ENCODE assay signal across 8 mouse cellular contexts in the genomic region with DNA sequence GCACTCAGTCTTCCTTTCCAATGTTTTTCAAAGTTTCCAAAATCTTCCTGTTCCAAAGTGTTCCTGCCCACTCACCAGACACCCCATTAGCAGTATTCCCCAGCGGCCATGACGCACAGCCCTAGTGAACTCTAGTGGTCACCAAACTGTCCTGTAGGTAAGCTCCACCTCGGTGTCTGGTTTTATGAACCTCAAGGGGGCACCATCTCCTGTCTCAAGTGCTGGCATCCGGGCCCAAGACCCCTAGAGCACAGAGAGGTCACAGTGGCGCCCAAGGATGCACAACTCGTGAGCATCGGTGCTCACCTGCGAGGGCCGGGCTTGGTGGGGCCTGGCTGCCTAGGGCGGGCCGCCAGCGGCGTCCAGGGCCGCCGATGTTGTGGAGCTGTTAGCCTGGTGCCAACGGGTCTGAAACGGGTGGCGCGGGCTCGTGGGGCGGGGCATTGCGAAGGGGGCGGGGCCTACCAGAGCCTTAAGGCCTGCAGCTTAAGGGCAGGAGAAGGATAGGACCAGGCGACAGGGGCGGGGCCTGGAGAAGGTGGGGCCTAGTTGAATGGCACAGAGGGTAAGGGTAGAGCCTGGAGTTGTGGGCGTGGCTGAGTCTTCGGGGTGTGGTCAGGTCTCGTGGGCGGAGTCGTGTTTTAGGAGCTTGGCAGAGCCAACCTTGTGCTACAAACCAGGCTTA. TPM values are rescaled to one million over a fixed set of nuclear protein-coding genes. Genes with fewer than 3 reads are reported as not detected.
DNase-seq lines count a peak whose midpoint lies in the region; ATAC-seq and TF ChIP-seq lines count a peak whose summit lies in the region.

Atp8b3 (minus strand) TSS at position 415 of the 685 bp plus-strand sequence.

- TF ChIP-seq EP300 in stomach, postnatal 0 days (optimal IDR thresholded peaks at IDR 0.05), result no peak

- H3K9me3 ChIP-seq in hindbrain, embryonic 15.5 days, result no peaks in the 10 kb centered on the region
- H3K9me3 ChIP-seq in liver, embryonic 12.5 days (replicated peaks), result no peaks in the 10 kb centered on the region
- H3K9me3 ChIP-seq in stomach, postnatal 0 days (ENCODE audit: control insufficient read depth, low read length), result no peaks in the 10 kb centered on the region

- WGBS in hindbrain, embryonic 15.5 days, result 3% methylated on average over 30 of the region's 30 CpGs
- 2% methylated on average over 30 of the region's 30 CpGs for WGBS in liver, embryonic 12.5 days (ENCODE audit: insufficient replicate concordance)
- 3% methylated on average over 30 of the region's 30 CpGs for WGBS in stomach, postnatal 0 days

- no peak for TF ChIP-seq POLR2A in myocyte (IDR thresholded peaks at IDR 0.05; ENCODE audit: insufficient read length, low read depth)

- peaks cover 18% of the 10 kb centered on the region for H3K36me3 ChIP-seq in hindbrain, embryonic 15.5 days
- peaks cover 34% of the 10 kb centered on the region for H3K36me3 ChIP-seq in liver, embryonic 12.5 days
- peaks cover 4% of the 10 kb centered on the region for H3K36me3 ChIP-seq in myocyte (ENCODE audit: control insufficient read depth, insufficient read depth)
- peaks cover 14% of the 10 kb centered on the region; the same call in 1 of the 2 replicates for H3K36me3 ChIP-seq in stomach, postnatal 0 days (ENCODE audit: control insufficient read depth, insufficient read depth, low read length)

- H3K4me3 ChIP-seq in hindbrain, embryonic 15.5 days, result peak within 1 kb of the TSS; percentile 14; the same call in 1 of the 2 replicates
- H3K4me3 ChIP-seq in liver, embryonic 12.5 days, result peak within 1 kb of the TSS; percentile 52
- H3K4me3 ChIP-seq in myocyte, result no peak within 1 kb of the TSS
- no peak within 1 kb of the TSS; the same call in 1 of the 2 replicates for H3K4me3 ChIP-seq in stomach, postnatal 0 days (ENCODE audit: low read depth, low read length)

- H3K27ac ChIP-seq in hindbrain, embryonic 15.5 days (replicated peaks), result no peak within 1 kb of the TSS
- peak within 1 kb of the TSS; percentile 80 for H3K27ac ChIP-seq in liver, embryonic 12.5 days
- no peak within 1 kb of the TSS for H3K27ac ChIP-seq in stomach, postnatal 0 days (replicated peaks)

- H3ac ChIP-seq in myocyte (ENCODE audit: control insufficient read depth, insufficient read length), result no peak within 1 kb of the TSS

- peaks cover 11% of the 10 kb centered on the region for H3K4me1 ChIP-seq in hindbrain, embryonic 15.5 days (replicated peaks)
- peaks cover 66% of the 10 kb centered on the region for H3K4me1 ChIP-seq in liver, embryonic 12.5 days
- H3K4me1 ChIP-seq in stomach, postnatal 0 days (replicated peaks; ENCODE audit: control insufficient read depth, insufficient read depth), result no peaks in the 10 kb centered on the region

- ATAC-seq in frontal cortex, adult (ENCODE audit: low TSS enrichment), result no peak
- peak; percentile 51; the same call in 1 of the 2 replicates for ATAC-seq in hindbrain, embryonic 15.5 days (ENCODE audit: low FRiP score, low read depth)
- peak; percentile 93 for ATAC-seq in liver, embryonic 12.5 days
- ATAC-seq in stomach, postnatal 0 days (ENCODE audit: low FRiP score, low TSS enrichment), result peak; percentile 91

- peak within 1 kb of the TSS; percentile 46 for H3K4me2 ChIP-seq in hindbrain, embryonic 15.5 days
- peak within 1 kb of the TSS; percentile 85 for H3K4me2 ChIP-seq in liver, embryonic 12.5 days
- H3K4me2 ChIP-seq in myocyte (ENCODE audit: low read depth), result peak within 1 kb of the TSS; percentile 37
- peak within 1 kb of the TSS; percentile 36 for H3K4me2 ChIP-seq in stomach, postnatal 0 days (replicated peaks; ENCODE audit: low read depth)

- H3K9ac ChIP-seq in hindbrain, embryonic 15.5 days, result no peak within 1 kb of the TSS
- H3K9ac ChIP-seq in liver, embryonic 12.5 days, result peak within 1 kb of the TSS; percentile 62
- 0 out of 2 replicates have a peak within 1 kb of the TSS, but pooled peaks have one; percentile 35 for H3K9ac ChIP-seq in stomach, postnatal 0 days (ENCODE audit: low read length)

- peaks cover 35% of the 10 kb centered on the region for H3K27me3 ChIP-seq in hindbrain, embryonic 15.5 days
- peaks cover 26% of the 10 kb centered on the region for H3K27me3 ChIP-seq in liver, embryonic 12.5 days (replicated peaks)
- H3K27me3 ChIP-seq in myocyte (ENCODE audit: control insufficient read depth, insufficient read depth, insufficient read length), result no peaks in the 10 kb centered on the region
- H3K27me3 ChIP-seq in stomach, postnatal 0 days (ENCODE audit: control insufficient read depth, insufficient read depth, low read length), result no peaks in the 10 kb centered on the region; the same call in 1 of the 2 replicates

- H3K79me2 ChIP-seq in myocyte (ENCODE audit: control insufficient read depth, insufficient read depth), result no peaks in the 10 kb centered on the region

- peak; percentile 49 for TF ChIP-seq CTCF in stomach, postnatal 0 days (IDR thresholded peaks at IDR 0.05; ENCODE audit: low read depth)

- peak; percentile 59 to 68 for DNase-seq in frontal cortex, postnatal 10 days (ENCODE audit: low spot score in 2 of 2)
- DNase-seq in brain, adult 2 months (ENCODE audit: low read depth, low spot score), result peak; percentile 53
- DNase-seq in forelimb bud, embryonic 11.5 days (ENCODE audit: low read depth, low spot score), result peak; percentile 64
- peak; percentile 96 for DNase-seq in stomach, postnatal 0 days (ENCODE audit: low spot score)

TF ChIP-seq in myocyte, 11 proteins besides CTCF, POLR2A, EP300 and RAD21:
- TF ChIP-seq MAX (IDR thresholded peaks at IDR 0.05; ENCODE audit: low read depth) (no peak), TCF12 (IDR thresholded peaks at IDR 0.05; ENCODE audit: insufficient read depth, poor library complexity, severe bottlenecking) (no peak), POLR2AphosphoS2 (IDR thresholded peaks at IDR 0.05; ENCODE audit: insufficient read length, low read depth) (peak; percentile 50), SRF (IDR thresholded peaks at IDR 0.05; ENCODE audit: control insufficient read depth, insufficient read length, low read depth) (no peak), USF1 (IDR thresholded peaks at IDR 0.05; ENCODE audit: low read depth) (no peak), REST (IDR thresholded peaks at IDR 0.05; ENCODE audit: insufficient read depth, insufficient read length) (no peak)
TF ChIP-seq in myocyte: peak in this region for 1.

RNA-seq across cellular contexts. Expression of gene Atp8b3, which starts in this region (rescaled TPM):
- polyA plus RNA-seq in hindbrain, embryonic 15.5 days (2015; fragmentation: Nextera tagmentation; extraction: Ambion mirVana), result 1.2 and 1.5 TPM in 2 replicates
- 0.02 and 0.08 TPM in 2 replicates for polyA plus RNA-seq in liver, embryonic 12.5 days (2016; fragmentation: Nextera tagmentation; extraction: Ambion mirVana)
- polyA plus RNA-seq in myocyte (2012; fragmentation: generic; extraction: Trizol), result 0.08 TPM
- 0.02 and 0.10 TPM in 2 replicates for polyA plus RNA-seq in stomach, postnatal 0 days (2015; fragmentation: Nextera tagmentation; extraction: Ambion mirVana)

Comparison
In these comparisons a context has a peak if more than half of its experiments do, and no peak if none do; other contexts are left out.
1. Peak in ATAC-seq, H3K4me3 ChIP-seq, H3K27ac ChIP-seq, H3K9ac ChIP-seq and H3K4me2 ChIP-seq in liver, embryonic 12.5 days; RNA of the gene not detected or under 1 TPM.
2. Peak in DNase-seq, ATAC-seq, H3K9ac ChIP-seq and H3K4me2 ChIP-seq in stomach, postnatal 0 days; RNA of the gene not detected or under 1 TPM.